Mouse (Mus musculus): ENCODE data around the gene Hnrnpdl.

Gene Hnrnpdl

DNA sequence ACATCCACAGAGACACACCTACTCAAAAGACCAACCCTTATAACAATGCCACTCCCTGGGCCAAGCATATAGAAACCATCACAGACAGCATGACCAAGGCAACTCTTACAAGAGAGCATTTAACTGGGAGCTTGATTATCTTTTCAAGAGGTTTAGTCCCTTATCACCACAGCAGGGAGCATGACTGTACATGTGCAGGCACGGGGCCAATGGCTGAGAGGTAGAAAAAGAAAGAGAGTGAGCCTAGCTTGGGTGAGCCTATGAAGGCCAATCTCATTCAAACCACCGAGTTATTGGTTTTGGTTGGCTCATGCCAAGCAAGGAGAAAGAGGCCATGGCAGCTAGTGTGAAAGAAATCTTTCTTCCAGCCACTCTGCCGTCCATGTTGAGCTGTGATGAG, 34.0 kb downstream of the Hnrnpdl start:
- no peak for DNase-seq (ENCODE audit: low spot score)

DNA sequence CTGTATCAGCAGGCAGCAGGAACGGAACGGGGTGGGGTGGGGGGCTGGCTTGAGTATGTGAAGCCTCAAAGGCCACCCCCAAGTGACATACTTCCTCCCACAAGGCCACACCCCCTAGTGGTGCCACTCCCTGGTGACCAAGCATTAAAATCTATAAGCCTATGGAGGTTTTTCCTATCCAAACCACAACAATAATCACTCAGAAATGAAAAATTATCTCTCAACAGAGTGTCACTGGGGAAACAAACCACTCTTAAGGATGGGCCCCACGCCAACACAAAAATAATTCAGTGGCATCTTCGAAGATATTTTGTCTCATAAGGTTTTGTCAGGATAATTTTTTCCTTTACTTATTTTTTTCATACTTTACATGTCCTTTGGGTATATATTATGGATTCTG, 35.6 kb downstream of the Hnrnpdl start:
- no peak for DNase-seq (ENCODE audit: low spot score)

DNA sequence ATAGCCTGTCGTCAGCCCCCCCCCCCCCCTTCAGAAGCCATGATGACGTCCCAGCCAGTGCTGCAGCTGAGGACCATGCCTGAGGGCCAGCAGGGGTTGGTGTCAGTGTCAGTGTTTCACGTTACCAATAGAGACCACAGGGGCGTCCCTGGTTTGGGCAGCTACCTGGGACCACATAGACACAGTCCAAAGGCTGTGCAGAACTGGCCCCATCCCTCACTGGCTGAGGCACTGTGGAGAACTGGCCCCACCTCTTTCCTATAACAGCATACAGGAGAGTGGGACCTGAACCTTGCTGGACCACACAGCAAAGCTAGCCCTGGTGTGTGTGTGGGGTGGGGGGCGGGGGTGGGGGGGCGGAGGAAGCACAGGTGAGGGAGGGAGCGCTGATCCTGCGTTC, 39.0 kb downstream of the Hnrnpdl start:
- DNase-seq (ENCODE audit: low spot score) = no peak

- DNase-seq (ENCODE audit: low spot score) = no peak
Measured at GRCm38 (mm10) chr5:100000048-100000447, 39.4 kb downstream of the Hnrnpdl start.

DNA sequence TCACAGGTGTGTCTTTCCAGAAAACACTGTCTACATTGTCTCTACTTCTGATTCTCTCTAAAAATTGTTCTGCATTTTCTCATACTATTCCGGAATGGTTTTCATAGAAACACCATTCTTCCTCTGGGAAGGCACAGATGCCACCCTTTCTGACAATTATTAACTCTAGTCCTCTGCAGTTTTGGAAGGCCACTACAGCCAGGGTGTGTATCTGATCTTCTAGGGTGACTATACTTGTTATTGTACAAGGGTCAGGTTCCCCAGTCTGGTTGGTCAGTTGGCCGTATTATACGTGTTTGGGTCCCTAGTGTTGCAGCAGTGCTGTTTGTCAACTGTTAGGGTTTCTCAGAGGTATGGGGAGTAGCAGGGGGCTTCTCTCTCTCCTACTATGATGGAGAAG, 44.8 kb downstream of the Hnrnpdl start:
- no peak for DNase-seq (ENCODE audit: low spot score)

DNA sequence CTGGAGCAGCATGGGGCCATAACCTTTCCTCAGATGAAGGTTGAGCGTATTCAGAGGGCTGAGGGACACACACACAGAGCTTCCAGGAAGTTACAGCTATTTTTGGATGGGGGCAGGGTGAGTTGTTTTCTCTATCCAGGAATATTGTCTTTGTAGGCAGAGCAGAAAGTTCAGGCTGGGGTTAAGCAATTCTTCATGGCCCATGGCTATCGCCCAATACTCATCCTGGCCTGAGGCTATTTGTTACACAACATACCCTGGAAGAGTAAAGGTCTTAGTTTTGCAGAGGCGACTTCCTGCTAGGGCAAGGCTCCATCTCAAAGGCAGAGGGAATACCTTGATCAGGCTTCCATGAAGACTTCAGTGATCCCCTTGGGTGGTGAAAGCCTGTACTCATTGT, 45.3 kb downstream of the Hnrnpdl start:
- no peak for DNase-seq (ENCODE audit: low spot score)
